In genomic region chr2:30239777-30240176, GRCm38 (mm10) we compare ENCODE assay signal across 8 mouse cellular contexts. TPM values are rescaled to one million over a fixed set of nuclear protein-coding genes. Genes with fewer than 3 reads are reported as not detected.
DNase-seq lines count a peak whose midpoint lies in the region; ATAC-seq lines count a peak whose summit lies in the region.
"Had no signal": no experiment of that assay in that cellular context is flagged by ENCODE, and none has a peak within 500 bp of the region (broad histone marks: within the 10 kb centered on the region; RNA-seq: fewer than 3 reads in every experiment).

No protein-coding gene starts in this region.

- DNase-seq in embryonic facial prominence, embryonic 14.5 days (ENCODE audit: low spot score) = no peak
- no peak for DNase-seq in liver, embryonic 11.5 days (ENCODE audit: low spot score)
- DNase-seq in left cerebral cortex, adult 18-20 months (ENCODE audit: low spot score in 2 of 2) = no peak
- no peak for DNase-seq in left cerebral cortex, postnatal 4 days

- H3K4me3 ChIP-seq in brown adipose tissue, adult 24 weeks (ENCODE audit: insufficient read depth, low read depth, low read length) = peak overlapping the region; percentile 87
- H3K4me3 ChIP-seq in embryonic facial prominence, embryonic 14.5 days (ENCODE audit: low read depth, low read length) = no peak overlapping the region
- no peak overlapping the region for H3K4me3 ChIP-seq in hindbrain, embryonic 15.5 days
- H3K4me3 ChIP-seq in liver, embryonic 11.5 days (ENCODE audit: low read depth, low read length) = peak overlapping the region; percentile 0; the same call in 1 of the 2 replicates
- H3K4me3 ChIP-seq in neural tube, embryonic 13.5 days = peak overlapping the region; percentile 92; the same call in 1 of the 2 replicates

- peak overlapping the region; percentile 98 for H3K27ac ChIP-seq in brown adipose tissue, adult 24 weeks (replicated peaks; ENCODE audit: low read depth, low read length)
- no peak overlapping the region for H3K27ac ChIP-seq in embryonic facial prominence, embryonic 14.5 days (replicated peaks; ENCODE audit: low read depth, low read length)
- H3K27ac ChIP-seq in hindbrain, embryonic 15.5 days (replicated peaks) = no peak overlapping the region
- peak overlapping the region; percentile 1 for H3K27ac ChIP-seq in liver, embryonic 11.5 days (ENCODE audit: low read depth, low read length)
- no peak overlapping the region; the same call in 1 of the 2 replicates for H3K27ac ChIP-seq in neural tube, embryonic 13.5 days (replicated peaks)

- H3K4me1 ChIP-seq in brown adipose tissue, adult 24 weeks (ENCODE audit: control insufficient read depth, insufficient read depth, insufficient read length, low read length) = peaks cover 28% of the 10 kb centered on the region
- peaks cover 16% of the 10 kb centered on the region for H3K4me1 ChIP-seq in embryonic facial prominence, embryonic 14.5 days (ENCODE audit: control insufficient read depth, insufficient read depth, low read length)
- peaks cover 41% of the 10 kb centered on the region for H3K4me1 ChIP-seq in hindbrain, embryonic 15.5 days (replicated peaks)
- peaks cover 27% of the 10 kb centered on the region for H3K4me1 ChIP-seq in liver, embryonic 11.5 days (replicated peaks; ENCODE audit: control insufficient read depth, insufficient read depth, low read length)
- H3K4me1 ChIP-seq in neural tube, embryonic 13.5 days (replicated peaks) = peaks cover 58% of the 10 kb centered on the region

- no peaks in the 10 kb centered on the region for H3K9me3 ChIP-seq in embryonic facial prominence, embryonic 14.5 days (ENCODE audit: control insufficient read depth, low read length)
- H3K9me3 ChIP-seq in hindbrain, embryonic 15.5 days = no peaks in the 10 kb centered on the region
- no peaks in the 10 kb centered on the region for H3K9me3 ChIP-seq in liver, embryonic 11.5 days (ENCODE audit: control insufficient read depth, low read length)
- H3K9me3 ChIP-seq in neural tube, embryonic 13.5 days = no peaks in the 10 kb centered on the region

- 0 out of 2 replicates have a peak overlapping the region, but pooled peaks have one; percentile 15 for H3K9ac ChIP-seq in embryonic facial prominence, embryonic 14.5 days (ENCODE audit: low read depth, low read length)
- H3K9ac ChIP-seq in hindbrain, embryonic 15.5 days = no peak overlapping the region
- H3K9ac ChIP-seq in liver, embryonic 11.5 days (ENCODE audit: low read depth, low read length) = no peak overlapping the region
- peak overlapping the region; percentile 94; the same call in 1 of the 2 replicates for H3K9ac ChIP-seq in neural tube, embryonic 13.5 days

- 91% methylated on average over 4 of the region's 4 CpGs for WGBS in embryonic facial prominence, embryonic 14.5 days
- WGBS in hindbrain, embryonic 15.5 days = 88% methylated on average over 4 of the region's 4 CpGs
- 63% methylated on average over 4 of the region's 4 CpGs for WGBS in liver, embryonic 11.5 days
- 84% methylated on average over 4 of the region's 4 CpGs for whole genome bisulfite sequencing in neural tube, embryonic 13.5 days

- intact Hi-C loops in left cerebral cortex, postnatal 4 days (cut with DNase I) = loop anchor here (10.0 kb wide), 1 partner anchor 55 kb away; no protein-coding TSS in a partner anchor

- H3K4me2 ChIP-seq in embryonic facial prominence, embryonic 14.5 days (ENCODE audit: low read depth, low read length) = no peak overlapping the region
- peak overlapping the region; percentile 87 for H3K4me2 ChIP-seq in hindbrain, embryonic 15.5 days
- peak overlapping the region; percentile 96 for H3K4me2 ChIP-seq in liver, embryonic 11.5 days
- peak overlapping the region; percentile 81 for H3K4me2 ChIP-seq in neural tube, embryonic 13.5 days

- no peak for ATAC-seq in embryonic facial prominence, embryonic 14.5 days (ENCODE audit: low read depth)
- ATAC-seq in hindbrain, embryonic 15.5 days (ENCODE audit: low FRiP score, low read depth) = no peak
- peak; percentile 18; the same call in 1 of the 2 replicates for ATAC-seq in liver, embryonic 11.5 days (replicated peaks; ENCODE audit: low FRiP score)
- no peak for ATAC-seq in neural tube, embryonic 13.5 days (ENCODE audit: low read depth)

- no peaks in the 10 kb centered on the region for H3K27me3 ChIP-seq in embryonic facial prominence, embryonic 14.5 days (replicated peaks; ENCODE audit: control insufficient read depth, insufficient read depth, low read length)
- no peaks in the 10 kb centered on the region for H3K27me3 ChIP-seq in hindbrain, embryonic 15.5 days
- no peaks in the 10 kb centered on the region for H3K27me3 ChIP-seq in liver, embryonic 11.5 days (replicated peaks; ENCODE audit: control insufficient read depth, insufficient read depth, low read length)
- H3K27me3 ChIP-seq in neural tube, embryonic 13.5 days = no peaks in the 10 kb centered on the region

- peaks cover 50% of the 10 kb centered on the region for H3K36me3 ChIP-seq in embryonic facial prominence, embryonic 14.5 days (ENCODE audit: control insufficient read depth, insufficient read depth, low read length)
- H3K36me3 ChIP-seq in hindbrain, embryonic 15.5 days = peaks cover 24% of the 10 kb centered on the region
- peaks cover 5% of the 10 kb centered on the region; the same call in 1 of the 2 replicates for H3K36me3 ChIP-seq in liver, embryonic 11.5 days (ENCODE audit: control insufficient read depth, insufficient read depth, low read length)
- peaks cover 45% of the 10 kb centered on the region for H3K36me3 ChIP-seq in neural tube, embryonic 13.5 days

RNA-seq across cellular contexts. Expression of gene Gm28035, which starts 0.6 kb away (rescaled TPM):
- not detected in 2 replicates for polyA plus RNA-seq in brown adipose tissue, adult 24 weeks (2012; ENCODE audit: insufficient read depth, insufficient read length, missing spikeins)
- polyA plus RNA-seq in embryonic facial prominence, embryonic 14.5 days (2014; fragmentation: Nextera tagmentation; extraction: Ambion mirVana) = 0.06 TPM in 1 of 2 replicates, not detected in the other
- 0.18 and 0.26 TPM in 2 replicates for polyA plus RNA-seq in hindbrain, embryonic 15.5 days (2015; fragmentation: Nextera tagmentation; extraction: Ambion mirVana)
- polyA plus RNA-seq in liver, embryonic 11.5 days (2014; fragmentation: Nextera tagmentation; extraction: Ambion mirVana) = 0.16 and 0.23 TPM in 2 replicates
- 0.23 and 0.24 TPM in 2 replicates for polyA plus RNA-seq in neural tube, embryonic 13.5 days (2015; fragmentation: Nextera tagmentation; extraction: Ambion mirVana)
- 10 to 100 TPM in 1 of 2 experiments, 1 to 10 TPM in 1; 9.5 to 10.3 TPM for total RNA-seq in left cerebral cortex, adult 18-20 months (2021)
- 10 to 100 TPM in 1 of 2 experiments, 1 to 10 TPM in 1; 7.7 to 10.5 TPM for total RNA-seq in left cerebral cortex, postnatal 4 days (2021)

RNA-seq across cellular contexts. Expression of gene Lrrc8a, which starts 2.3 kb away (rescaled TPM):
- polyA plus RNA-seq in brown adipose tissue, adult 24 weeks (2012; ENCODE audit: insufficient read depth, insufficient read length, missing spikeins) = 11.9 and 14.8 TPM in 2 replicates
- 39.2 and 41.3 TPM in 2 replicates for polyA plus RNA-seq in embryonic facial prominence, embryonic 14.5 days (2014; fragmentation: Nextera tagmentation; extraction: Ambion mirVana)
- 56.8 and 57.8 TPM in 2 replicates for polyA plus RNA-seq in hindbrain, embryonic 15.5 days (2015; fragmentation: Nextera tagmentation; extraction: Ambion mirVana)
- 21.4 and 21.7 TPM in 2 replicates for polyA plus RNA-seq in liver, embryonic 11.5 days (2014; fragmentation: Nextera tagmentation; extraction: Ambion mirVana)
- polyA plus RNA-seq in neural tube, embryonic 13.5 days (2015; fragmentation: Nextera tagmentation; extraction: Ambion mirVana) = 50.7 and 54.8 TPM in 2 replicates
- 10 to 100 TPM; 58.2 to 62.6 TPM for total RNA-seq in left cerebral cortex, adult 18-20 months (2021)
- 10 to 100 TPM; 50.6 to 55.9 TPM for total RNA-seq in left cerebral cortex, postnatal 4 days (2021)

RNA-seq across cellular contexts. Expression of gene Phyhd1, which starts 26.2 kb away (rescaled TPM):
- polyA plus RNA-seq in brown adipose tissue, adult 24 weeks (2012; ENCODE audit: insufficient read depth, insufficient read length, missing spikeins) = 16.2 and 19.3 TPM in 2 replicates
- polyA plus RNA-seq in embryonic facial prominence, embryonic 14.5 days (2014; fragmentation: Nextera tagmentation; extraction: Ambion mirVana) = 5.4 and 5.7 TPM in 2 replicates
- 6.0 and 6.2 TPM in 2 replicates for polyA plus RNA-seq in hindbrain, embryonic 15.5 days (2015; fragmentation: Nextera tagmentation; extraction: Ambion mirVana)
- 10.5 and 11.7 TPM in 2 replicates for polyA plus RNA-seq in liver, embryonic 11.5 days (2014; fragmentation: Nextera tagmentation; extraction: Ambion mirVana)
- 4.3 and 4.8 TPM in 2 replicates for polyA plus RNA-seq in neural tube, embryonic 13.5 days (2015; fragmentation: Nextera tagmentation; extraction: Ambion mirVana)
- 10 to 100 TPM; 17.7 to 19.6 TPM for total RNA-seq in left cerebral cortex, adult 18-20 months (2021)
- total RNA-seq in left cerebral cortex, postnatal 4 days (2021) = 10 to 100 TPM; 17.1 to 19.3 TPM

RNA-seq across cellular contexts. Expression of gene Kyat1, which starts 34.1 kb away (rescaled TPM):
- 17.4 and 19.1 TPM in 2 replicates for polyA plus RNA-seq in brown adipose tissue, adult 24 weeks (2012; ENCODE audit: insufficient read depth, insufficient read length, missing spikeins)
- 8.1 and 8.2 TPM in 2 replicates for polyA plus RNA-seq in embryonic facial prominence, embryonic 14.5 days (2014; fragmentation: Nextera tagmentation; extraction: Ambion mirVana)
- polyA plus RNA-seq in hindbrain, embryonic 15.5 days (2015; fragmentation: Nextera tagmentation; extraction: Ambion mirVana) = 13.3 and 13.8 TPM in 2 replicates
- polyA plus RNA-seq in liver, embryonic 11.5 days (2014; fragmentation: Nextera tagmentation; extraction: Ambion mirVana) = 17.7 and 18.2 TPM in 2 replicates
- 13.1 and 13.3 TPM in 2 replicates for polyA plus RNA-seq in neural tube, embryonic 13.5 days (2015; fragmentation: Nextera tagmentation; extraction: Ambion mirVana)
- total RNA-seq in left cerebral cortex, adult 18-20 months (2021) = 10 to 100 TPM; 13.9 to 14.1 TPM
- total RNA-seq in left cerebral cortex, postnatal 4 days (2021) = 10 to 100 TPM; 12.0 to 12.7 TPM

RNA-seq across cellular contexts. Expression of gene Gm28038, which starts 41.1 kb away (rescaled TPM):
- not detected in 2 replicates for polyA plus RNA-seq in brown adipose tissue, adult 24 weeks (2012; ENCODE audit: insufficient read depth, insufficient read length, missing spikeins)
- not detected in 2 replicates for polyA plus RNA-seq in embryonic facial prominence, embryonic 14.5 days (2014; fragmentation: Nextera tagmentation; extraction: Ambion mirVana)
- not detected in 2 replicates for polyA plus RNA-seq in hindbrain, embryonic 15.5 days (2015; fragmentation: Nextera tagmentation; extraction: Ambion mirVana)
- not detected in 2 replicates for polyA plus RNA-seq in liver, embryonic 11.5 days (2014; fragmentation: Nextera tagmentation; extraction: Ambion mirVana)
- not detected in 2 replicates for polyA plus RNA-seq in neural tube, embryonic 13.5 days (2015; fragmentation: Nextera tagmentation; extraction: Ambion mirVana)
- not detected for total RNA-seq in left cerebral cortex, adult 18-20 months (2021)
- total RNA-seq in left cerebral cortex, postnatal 4 days (2021) = not detected
- polyA plus RNA-seq: neural tube, embryonic 14.5 days had no signal

Comparison
In these comparisons a context has a peak if more than half of its experiments do, and no peak if none do; other contexts are left out.
1. H3K27ac ChIP-seq: peak in brown adipose tissue, adult 24 weeks (single experiment) and liver, embryonic 11.5 days (single experiment); none in embryonic facial prominence, embryonic 14.5 days (single experiment), hindbrain, embryonic 15.5 days (single experiment) and neural tube, embryonic 13.5 days (single experiment).
2. H3K4me3 ChIP-seq: peak in brown adipose tissue, adult 24 weeks (single experiment), liver, embryonic 11.5 days (single experiment) and neural tube, embryonic 13.5 days (single experiment); none in embryonic facial prominence, embryonic 14.5 days (single experiment) and hindbrain, embryonic 15.5 days (single experiment).
3. H3K9ac ChIP-seq: peak in embryonic facial prominence, embryonic 14.5 days (single experiment) and neural tube, embryonic 13.5 days (single experiment); none in hindbrain, embryonic 15.5 days (single experiment) and liver, embryonic 11.5 days (single experiment).